Mouse (Mus musculus) skeletal muscle tissue, adult 2 months (tissue): Measurements from ENCODE around the gene Gfpt2.

Experiments used
- DNase-seq: peaks from one replicate; pipeline ENCODE4 v3.0.0-alpha.2; 2012; ENCODE audit warnings: low read depth, low spot score

The Gfpt2 gene

DNA sequence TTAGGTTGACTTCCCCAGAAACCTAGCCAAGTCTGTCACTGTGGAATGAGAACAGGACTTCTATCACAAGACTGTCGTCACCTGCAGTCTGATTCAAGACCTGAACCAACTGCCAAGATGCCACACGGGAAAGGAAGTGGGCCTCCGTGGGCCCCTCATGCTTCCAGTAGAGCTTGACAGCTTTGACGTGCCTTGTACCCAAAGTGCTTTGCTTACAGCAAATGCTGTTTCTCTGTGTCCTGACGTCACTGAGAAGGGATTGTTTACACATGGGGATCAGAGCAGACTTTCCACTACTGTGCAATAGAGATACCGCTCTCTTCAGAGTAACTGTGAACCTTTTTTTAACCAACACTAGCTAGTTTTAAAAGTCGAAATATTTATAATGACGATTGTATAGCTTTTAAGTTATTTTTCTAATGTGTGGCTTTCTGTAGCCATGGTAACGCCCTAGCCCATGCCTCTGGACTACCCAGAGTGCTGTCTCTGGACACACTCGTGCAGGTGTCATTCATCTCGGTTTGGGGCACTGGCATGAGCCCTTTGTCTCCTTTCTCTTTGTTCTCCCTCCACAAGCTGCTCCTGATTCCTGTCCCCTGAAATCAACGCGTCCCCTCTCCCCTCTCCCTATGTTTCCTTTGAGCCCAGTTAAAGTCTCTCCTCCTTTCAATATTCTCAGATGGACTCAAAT is 43.9 kb downstream of the Gfpt2 start:
- no peak for DNase-seq

- no peak for DNase-seq
Observed at GRCm38 (mm10) chr11:49840666-49841065, 46.7 kb downstream of the Gfpt2 start.

DNA sequence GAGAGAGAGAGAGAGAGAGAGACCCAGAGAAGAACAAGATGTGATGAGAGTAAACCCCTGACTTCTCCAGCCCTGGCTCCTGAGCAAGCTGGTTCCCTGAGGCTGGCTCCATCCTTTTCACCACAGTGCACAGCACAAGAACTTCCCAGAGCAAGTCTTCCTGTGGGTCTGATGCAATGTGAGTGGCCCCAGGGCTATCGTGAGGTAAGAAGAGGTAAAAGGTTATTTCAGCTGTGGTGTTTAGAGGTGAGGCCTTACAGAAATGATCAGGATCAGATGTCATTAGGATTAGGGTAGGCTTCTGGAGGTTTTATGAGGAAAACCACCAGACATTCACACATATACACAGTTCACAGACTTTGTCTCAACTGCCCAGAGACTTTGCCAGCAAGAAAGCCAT is 47.9 kb downstream of the Gfpt2 start:
- DNase-seq: no peak

- DNase-seq: no peak
Observed at GRCm38 (mm10) chr11:49842718-49843117, 48.7 kb downstream of the Gfpt2 start.

DNA sequence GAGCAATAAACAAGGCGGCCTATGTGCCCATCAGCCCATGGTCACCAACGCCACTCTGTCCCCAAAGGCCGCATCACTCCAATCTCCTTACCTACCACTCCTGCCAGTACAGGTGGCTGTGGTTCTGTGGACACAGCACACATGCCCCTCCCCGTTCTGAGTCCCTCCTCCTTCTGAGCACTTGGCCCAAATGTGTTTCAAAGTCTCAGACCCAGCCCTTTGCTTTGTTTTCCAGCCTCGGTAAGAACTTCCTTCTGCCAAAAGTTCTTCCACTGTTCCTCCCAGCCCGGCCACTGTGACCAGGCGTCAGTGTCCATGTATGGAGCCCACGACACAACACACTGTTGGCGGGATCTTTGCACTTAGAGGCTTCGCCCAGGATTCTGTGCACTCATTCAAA is 50.3 kb downstream of the Gfpt2 start:
- DNase-seq: no peak

DNA sequence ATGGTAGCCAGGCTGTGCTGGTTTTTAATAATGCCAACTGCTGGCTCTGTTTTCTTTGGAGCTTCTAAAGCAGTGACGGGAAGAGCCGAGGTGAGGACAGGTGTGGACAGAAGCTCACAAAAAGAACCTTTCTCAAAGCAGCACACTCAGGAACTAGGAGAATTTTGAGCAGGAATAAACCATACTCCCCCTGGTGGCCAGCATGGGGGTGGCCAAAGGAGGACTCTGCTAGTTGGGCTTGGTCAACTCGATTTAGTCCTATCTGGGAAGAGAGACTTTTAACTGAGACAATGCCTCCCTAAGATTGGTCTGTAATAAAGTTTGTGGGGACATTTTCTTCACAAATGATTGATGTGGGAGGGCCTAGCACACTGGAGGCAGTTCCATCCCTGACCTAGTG is 51.0 kb downstream of the Gfpt2 start:
- DNase-seq: no peak

DNA sequence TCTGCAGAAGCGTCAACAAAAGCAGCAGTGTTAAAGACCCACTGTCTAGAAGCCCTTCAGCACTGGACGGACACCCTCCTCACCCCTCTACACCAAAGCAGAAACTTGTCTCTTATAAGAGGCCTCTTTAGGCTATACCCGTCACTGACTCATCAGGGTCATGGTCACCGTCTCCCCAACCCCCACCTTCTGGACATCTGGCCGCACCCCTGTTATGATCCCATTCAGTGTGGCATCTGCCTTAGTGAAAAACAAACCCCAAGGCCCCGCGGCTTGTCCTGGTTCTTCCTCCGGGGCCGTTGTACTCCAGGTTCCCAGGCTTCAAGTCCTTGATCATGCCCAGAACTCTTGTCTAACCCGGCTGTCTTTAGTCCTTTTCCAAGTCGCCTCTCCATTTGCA is 52.0 kb downstream of the Gfpt2 start:
- no peak for DNase-seq

DNA sequence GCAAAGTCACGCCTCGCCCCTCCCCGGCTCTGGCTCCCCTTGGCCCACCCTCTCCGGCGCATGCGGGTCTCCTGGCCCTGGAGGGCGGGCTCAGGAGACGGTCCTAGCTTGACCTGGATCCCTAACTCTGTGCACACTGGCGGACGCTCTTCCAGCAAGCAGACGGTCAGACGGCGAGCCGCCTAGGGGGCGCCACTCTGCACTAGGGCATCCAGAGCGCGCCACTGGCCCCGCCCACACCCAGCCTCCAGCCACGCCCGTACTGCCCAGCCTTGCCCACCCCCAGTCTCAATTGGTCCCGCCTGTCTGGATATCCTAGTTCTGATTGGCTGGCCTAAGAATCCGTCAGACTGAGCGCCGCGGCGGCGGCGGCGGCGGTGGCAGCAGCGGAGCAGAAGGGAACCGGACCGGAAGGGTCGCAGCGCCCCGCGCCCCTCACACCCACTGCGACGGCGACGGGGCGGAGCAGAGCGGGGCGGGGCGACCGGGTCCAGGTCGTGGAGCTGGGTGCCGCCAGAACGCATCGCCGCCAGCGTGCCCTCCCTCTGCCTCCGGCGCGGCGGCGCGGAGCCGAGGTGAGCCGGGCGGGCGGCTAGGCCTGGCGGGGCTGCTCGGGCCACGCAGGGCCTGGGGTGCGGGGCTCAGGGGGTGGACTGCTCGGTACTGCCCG is 52.6 kb downstream of the Gfpt2 start, which contains the start of gene Mapk9:
Gene Mapk9, plus strand, starts transcription at position 351 of the 670 bp plus-strand sequence.
- DNase-seq: peak; percentile 96

DNA sequence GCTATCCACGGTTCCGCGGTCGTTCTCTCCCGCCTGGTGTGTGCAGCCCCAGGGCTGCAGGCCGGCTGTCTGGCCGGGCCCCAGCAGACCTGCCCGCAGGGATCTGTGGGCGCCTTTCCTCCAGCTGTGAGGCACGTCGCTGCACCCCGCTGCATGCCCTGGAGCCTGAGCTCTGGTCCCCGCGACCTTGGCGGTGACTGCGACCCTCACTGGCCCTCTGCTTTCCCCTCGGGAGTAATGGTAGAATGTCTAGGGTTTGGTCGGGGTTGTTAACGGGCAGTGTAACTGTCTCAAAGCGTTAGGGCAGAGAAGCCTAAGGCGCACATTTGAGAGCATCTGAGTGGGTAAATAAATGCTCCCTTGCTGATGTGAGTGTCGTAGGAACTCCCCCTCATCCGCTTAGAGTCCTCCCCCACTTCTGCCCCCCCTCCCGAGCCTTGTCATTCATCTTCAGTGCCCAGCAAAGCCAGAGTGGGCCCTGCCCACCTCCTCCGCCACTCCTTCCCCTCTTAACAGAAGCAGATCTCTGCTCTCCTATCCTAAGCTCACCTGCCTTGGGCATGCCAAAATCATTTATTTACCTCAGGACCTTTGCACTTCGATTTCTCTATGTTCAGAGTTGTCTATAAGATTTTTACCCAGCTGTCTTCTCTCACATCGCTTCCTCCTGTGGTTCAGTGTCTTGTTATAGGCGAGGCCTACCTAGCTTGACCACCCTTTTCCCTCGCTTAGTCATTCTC is 53.3 kb downstream of the Gfpt2 start:
- no peak for DNase-seq

- no peak for DNase-seq
Observed at GRCm38 (mm10) chr11:49847811-49848078, 53.8 kb downstream of the Gfpt2 start.

GRCm38 (mm10) chr11:49848080-49848815 is 54.3 kb downstream of the Gfpt2 start:
- no peak for DNase-seq

DNA sequence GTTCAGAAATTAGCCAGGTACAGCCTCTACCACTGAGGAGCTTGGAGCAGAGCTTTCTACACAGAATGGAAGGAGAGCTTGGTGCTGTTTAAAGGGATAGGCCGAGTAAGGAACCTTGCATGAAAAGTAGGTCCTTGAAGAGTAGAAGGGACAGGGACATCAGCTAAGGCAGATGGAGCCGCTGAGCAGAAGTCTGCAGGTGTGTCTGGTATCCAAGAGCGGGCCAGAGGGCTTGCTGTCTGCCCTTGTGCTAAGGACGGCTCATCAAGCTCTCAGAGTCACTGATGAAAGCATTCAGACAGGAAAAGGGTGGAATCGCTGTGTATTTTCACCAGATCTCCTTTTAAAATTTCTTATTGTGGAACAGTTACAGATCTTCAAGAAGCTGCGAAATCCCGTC is 56.4 kb downstream of the Gfpt2 start:
- DNase-seq: no peak

GRCm38 (mm10) chr11:49855144-49855543 is 61.2 kb downstream of the Gfpt2 start:
- no peak for DNase-seq

DNA sequence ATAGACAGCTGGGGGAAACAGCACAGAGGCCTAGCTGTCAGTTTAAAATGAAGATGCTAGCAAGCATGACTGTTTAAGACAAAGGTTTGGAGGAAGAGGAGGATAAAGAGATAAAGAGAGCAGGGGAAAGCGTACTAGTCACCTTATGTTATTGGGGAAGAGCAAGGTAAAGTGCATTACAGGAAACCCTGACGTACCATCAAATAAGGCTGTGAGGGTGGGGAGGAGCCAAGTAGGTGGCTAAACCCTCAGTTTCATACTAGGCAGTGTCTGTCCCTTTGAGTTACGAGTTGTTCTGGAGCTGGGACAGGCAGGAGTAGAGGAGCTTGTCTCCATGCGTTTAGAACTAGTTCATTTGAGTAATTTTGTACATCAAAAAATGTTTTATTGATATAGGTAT is 67.2 kb downstream of the Gfpt2 start:
- DNase-seq: no peak

DNA sequence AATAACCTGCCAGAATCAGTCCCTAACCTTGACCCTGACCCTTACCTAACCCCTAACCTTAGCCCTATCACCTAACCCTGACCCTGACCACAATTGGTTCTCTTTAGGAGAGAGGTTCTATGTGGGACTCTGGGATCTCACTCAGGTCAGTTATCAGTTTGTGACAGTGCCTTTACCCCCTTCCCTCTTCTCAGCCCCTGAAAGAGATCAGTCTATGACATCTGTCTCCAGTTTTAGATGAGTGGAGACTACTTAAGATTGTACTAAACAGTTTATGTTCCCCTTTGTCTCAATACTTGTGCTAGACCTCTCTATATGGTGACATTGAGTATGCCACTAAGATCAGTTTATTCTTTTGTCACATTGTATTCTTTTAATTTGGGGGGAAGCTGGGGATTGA is 69.9 kb downstream of the Gfpt2 start:
- no peak for DNase-seq

- no peak for DNase-seq
Observed at GRCm38 (mm10) chr11:49867320-49867719, 73.3 kb downstream of the Gfpt2 start.

GRCm38 (mm10) chr11:49869762-49870161 is 75.8 kb downstream of the Gfpt2 start:
- no peak for DNase-seq

DNA sequence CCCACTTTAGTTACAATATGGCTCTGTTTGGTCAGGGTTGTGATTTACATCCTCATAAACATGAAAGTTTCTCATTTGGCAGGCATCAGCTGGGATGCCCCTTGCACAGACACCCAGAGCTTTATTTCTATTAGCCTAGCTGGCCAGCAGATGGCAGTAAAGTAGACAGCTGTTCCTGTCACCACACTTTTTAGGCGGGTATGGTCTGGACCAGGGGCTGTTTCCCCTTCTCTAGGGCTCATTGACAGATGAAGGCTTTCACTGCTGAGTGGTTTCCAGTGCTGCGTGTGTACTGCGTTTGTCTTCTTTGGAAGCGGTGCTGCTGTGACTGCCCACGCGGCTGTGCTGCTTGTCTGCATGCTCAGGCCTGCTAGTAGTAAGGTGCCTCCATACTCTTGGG is 77.9 kb downstream of the Gfpt2 start:
- no peak for DNase-seq

- no peak for DNase-seq
Observed at GRCm38 (mm10) chr11:49872779-49873178, 78.8 kb downstream of the Gfpt2 start.

DNA sequence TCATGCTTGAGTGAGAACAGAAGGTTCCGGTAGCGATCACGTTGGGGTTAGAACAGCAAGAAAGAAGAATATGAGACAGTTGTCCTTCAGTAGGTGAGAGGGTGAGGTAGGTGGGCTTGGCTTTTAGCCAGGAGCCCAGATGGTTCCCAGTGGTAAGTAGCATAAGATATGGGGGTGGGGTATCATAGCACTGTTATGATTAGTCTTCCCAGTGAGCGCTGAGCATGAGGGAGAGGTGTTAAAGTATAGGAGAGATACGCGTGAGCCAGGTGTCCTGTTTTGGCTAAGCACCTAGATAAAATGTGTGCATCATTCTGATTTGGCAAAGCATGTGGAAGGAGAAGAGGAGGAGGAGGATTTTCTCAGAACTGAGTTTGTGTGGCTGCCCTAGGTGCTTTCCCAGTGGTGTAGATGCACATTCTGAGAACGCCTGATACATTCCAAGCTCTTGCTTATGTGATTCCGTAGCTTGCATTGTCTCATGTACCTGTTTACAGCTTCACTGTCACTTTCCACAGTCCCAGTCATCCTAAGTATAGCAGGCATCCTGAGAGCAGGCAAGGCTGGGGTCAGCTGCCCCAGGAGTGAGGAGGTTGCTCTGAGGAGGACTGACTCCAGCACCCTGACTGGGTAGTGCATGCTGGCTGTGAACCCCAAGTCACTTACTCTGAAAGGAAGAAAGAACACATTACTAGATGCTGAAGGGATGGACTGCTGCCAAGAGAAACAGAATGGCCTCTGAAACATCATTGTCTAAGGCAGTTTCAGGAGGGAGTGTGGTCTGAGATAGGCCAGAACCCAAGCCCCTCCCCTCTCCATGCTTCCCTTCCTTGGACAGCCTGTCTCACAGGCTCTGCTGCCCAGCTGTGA is 83.2 kb downstream of the Gfpt2 start:
- no peak for DNase-seq

DNA sequence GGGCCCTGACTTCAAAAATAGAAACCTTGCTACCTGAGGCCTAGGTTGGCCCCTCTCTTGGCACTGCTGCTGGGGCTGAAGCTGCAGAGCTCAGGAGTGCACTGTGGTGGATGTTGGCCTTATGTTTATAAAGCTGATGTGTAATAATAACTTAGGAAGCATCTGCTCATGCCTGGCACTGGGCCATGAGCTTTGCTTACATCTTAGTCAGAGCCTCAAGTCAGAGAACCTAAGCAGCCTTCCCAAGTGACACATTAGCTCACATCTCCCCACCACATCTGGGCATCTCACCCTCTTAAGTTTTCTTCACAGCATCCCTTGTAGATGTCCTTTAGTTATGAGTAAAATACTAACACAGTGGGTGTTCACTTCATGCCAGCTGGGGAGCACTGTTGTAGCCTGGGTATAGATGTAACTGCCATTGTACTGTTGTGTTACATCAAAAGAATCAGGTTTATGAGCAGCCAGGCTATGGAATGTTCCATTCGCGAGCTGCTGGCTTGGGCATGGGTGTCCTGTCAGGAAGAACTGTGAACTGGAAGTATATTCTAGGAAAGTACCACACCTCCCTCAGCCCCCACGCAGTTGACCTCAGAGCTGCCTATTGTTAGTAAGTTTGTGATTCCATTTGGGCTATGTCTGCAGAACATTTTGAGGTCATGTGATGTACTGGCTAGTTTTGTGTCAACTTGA is 86.1 kb downstream of the Gfpt2 start:
- no peak for DNase-seq
